Mouse (Mus musculus) small intestine, adult 2 months (tissue): ENCODE data around the gene Serinc3.

Experiments used
- CTCF ChIP-seq: fragments of 200-500 bp; IDR thresholded peaks from 2 replicates; pipeline ENCODE4 v1.5.1; 2012; ENCODE audit warnings: low read depth, mild to moderate bottlenecking, control low read depth, inconsistent platforms, low read length, moderate library complexity, mixed read lengths; ENCODE audit not compliant: insufficient replicate concordance, insufficient read length; ENCODE audit errors: extremely low read depth
- POLR2A ChIP-seq: fragments of 200-500 bp; IDR thresholded peaks from 2 replicates; pipeline ENCODE4 v1.6.1; 2012; ENCODE audit warnings: low read depth, mild to moderate bottlenecking, control low read depth, inconsistent platforms, low read length, moderate library complexity

DNA sequence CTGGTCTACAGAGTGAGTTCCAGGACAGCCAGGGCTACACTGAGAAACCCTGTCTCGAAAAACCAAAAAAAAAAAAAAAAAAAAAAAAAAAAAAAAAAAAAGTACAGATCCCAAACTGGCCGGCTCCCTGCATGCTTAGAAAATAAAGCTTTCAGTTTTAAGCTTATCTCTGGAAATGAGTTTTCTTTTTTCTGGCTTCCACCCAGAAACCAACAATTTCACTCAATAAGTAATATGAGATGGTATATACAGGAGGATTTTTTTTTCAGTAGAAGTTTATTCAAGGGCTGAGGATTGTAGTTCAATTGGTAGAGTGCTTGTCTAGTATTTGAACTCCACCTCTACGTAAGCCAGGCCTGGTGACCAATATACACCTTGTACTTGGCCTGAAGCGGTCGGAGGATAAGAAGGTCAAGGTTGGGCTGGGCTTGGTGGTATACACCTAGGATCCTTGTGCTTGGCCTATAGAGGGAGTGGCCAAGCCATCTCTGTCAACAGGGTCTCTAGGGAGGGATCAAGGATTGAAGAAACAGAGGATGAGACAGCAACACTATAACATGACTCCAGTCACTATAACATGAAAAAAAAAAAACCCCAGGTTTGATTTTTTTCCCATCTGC, 1.6 kb upstream of the Serinc3 start:
- no peak for TF ChIP-seq CTCF
- no peak for TF ChIP-seq POLR2A
